Mouse (Mus musculus): ENCODE results near the gene Naa15. TPM values are rescaled to one million over a fixed set of nuclear protein-coding genes. Genes with fewer than 3 reads are reported as not detected.

Naa15 gene
- polyA plus RNA-seq (2012; ENCODE audit: low replicate concordance): 7.2 and 7.7 TPM in 2 replicates

GRCm38 (mm10) chr3:51415098-51416072 lies at the start of gene Naa15:
TSS of gene Naa15 (plus strand) at chr3:51415148.

DNA sequence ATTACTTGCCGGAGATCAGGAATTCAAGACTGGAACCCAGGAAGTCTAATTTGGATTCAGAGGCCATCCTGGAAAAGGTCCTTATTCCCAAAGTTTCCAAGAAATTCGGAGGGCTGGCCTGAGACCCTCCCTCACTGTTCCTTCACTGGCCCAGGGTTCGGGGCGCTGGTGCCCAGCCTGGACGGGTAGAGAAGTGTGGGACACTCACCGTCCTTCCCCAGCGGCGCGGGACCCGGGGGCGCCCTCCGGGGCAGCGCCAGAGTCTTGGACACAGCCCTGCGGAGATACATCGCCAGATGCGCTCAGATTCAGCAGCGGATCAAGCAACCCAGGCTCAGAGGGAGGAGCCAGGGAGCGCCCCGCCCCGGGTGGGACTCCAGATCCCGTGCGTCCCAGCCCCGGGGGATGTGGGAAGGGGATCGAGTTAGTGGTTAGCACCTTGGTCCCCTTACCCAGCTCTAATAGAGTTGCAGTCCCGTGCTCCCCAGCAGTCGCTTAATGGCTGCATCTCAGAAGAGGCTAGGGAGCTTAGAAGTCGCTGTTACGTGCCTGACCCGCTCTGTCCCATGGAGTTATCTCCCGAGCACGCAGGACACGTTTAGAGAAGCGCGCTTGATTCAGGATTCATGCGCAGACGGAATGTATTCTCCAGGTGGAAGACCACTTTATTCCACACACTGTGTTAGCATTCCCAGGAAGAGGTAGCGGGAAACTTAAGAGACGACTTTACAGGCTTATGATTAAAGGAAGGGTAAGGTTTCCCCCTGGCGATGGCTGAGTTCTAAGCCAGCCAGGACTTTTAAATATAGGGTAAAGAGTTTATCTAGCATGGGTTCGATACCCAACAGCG lies 18.5 kb upstream of the Naa15 start, which contains the start of gene Mgarp:
Gene Mgarp (minus strand): TSS at position 520 of the 850 bp plus-strand sequence.

GRCm38 (mm10) chr3:51408561-51409183 lies 6.3 kb upstream of the Naa15 start, which contains the start of gene Ndufc1:
TSS of gene Ndufc1 (minus strand) at chr3:51408988.

GRCm38 (mm10) chr3:51483741-51484359 lies 68.9 kb downstream of the Naa15 start, which contains the start of gene Rab33b:
TSS of gene Rab33b (plus strand) at chr3:51483920.

Other genes starting within 250 kb of the Naa15 start
- gene Noct, start 190.7 kb upstream of the Naa15 start, polyA plus RNA-seq (2012; ENCODE audit: low replicate concordance): 21.2 and 37.3 TPM in 2 replicates
- gene Elf2, start 74.5 kb upstream of the Naa15 start, polyA plus RNA-seq (2012; ENCODE audit: low replicate concordance): 11.9 and 21.0 TPM in 2 replicates
- 0.15 and 0.16 TPM in 2 replicates for gene Mgarp, start 18.4 kb upstream of the Naa15 start, polyA plus RNA-seq (2012; ENCODE audit: low replicate concordance)
- 0.34 and 42.5 TPM in 2 replicates for gene Ndufc1, start 6.2 kb upstream of the Naa15 start, polyA plus RNA-seq (2012; ENCODE audit: low replicate concordance)
- 1.4 and 4.7 TPM in 2 replicates for gene Rab33b, start 68.8 kb downstream of the Naa15 start, polyA plus RNA-seq (2012; ENCODE audit: low replicate concordance)
- gene Setd7, start 145.7 kb downstream of the Naa15 start, polyA plus RNA-seq (2012; ENCODE audit: low replicate concordance): 2.6 and 5.5 TPM in 2 replicates
- 0.08 and 0.18 TPM in 2 replicates for gene Mgst2, start 245.2 kb downstream of the Naa15 start, polyA plus RNA-seq (2012; ENCODE audit: low replicate concordance)

All from leukemia stem cell, adult 10-12 weeks (primary cell).